Mouse (Mus musculus) MEL-GATA-1-ER (cell line): ENCODE data around the gene Amigo3.

Experiments
- DNase-seq: peaks from one replicate; pipeline ENCODE4 v3.0.0-alpha.2; 2012; ENCODE audit warnings: low read depth; ENCODE audit errors: extremely low read depth

Gene Amigo3

GRCm38 (mm10) chr9:108051931-108052220 lies 1.1 kb upstream of the Amigo3 start:
- no peak for DNase-seq

- DNase-seq: no peak
Measured at GRCm38 (mm10) chr9:108052411-108052810, 548 bp upstream of the Amigo3 start.

- no peak for DNase-seq
Measured at GRCm38 (mm10) chr9:108053665-108054225, 786 bp downstream of the Amigo3 start.

GRCm38 (mm10) chr9:108054331-108055040 lies 1.5 kb downstream of the Amigo3 start:
- no peak for DNase-seq

- DNase-seq: no peak
Measured at GRCm38 (mm10) chr9:108055061-108055460, 2.1 kb downstream of the Amigo3 start.

- no peak for DNase-seq
Measured at GRCm38 (mm10) chr9:108055661-108056237, 2.8 kb downstream of the Amigo3 start.

- no peak for DNase-seq
Measured at GRCm38 (mm10) chr9:108056361-108057261, 3.7 kb downstream of the Amigo3 start.

- DNase-seq: no peak
Measured at GRCm38 (mm10) chr9:108057262-108057562, 4.3 kb downstream of the Amigo3 start.

- no peak for DNase-seq
Measured at GRCm38 (mm10) chr9:108058291-108058690, 5.3 kb downstream of the Amigo3 start.

GRCm38 (mm10) chr9:108062142-108062541 lies 9.2 kb downstream of the Amigo3 start:
- DNase-seq: no peak

- DNase-seq: no peak
Measured at GRCm38 (mm10) chr9:108063361-108063760, 10.4 kb downstream of the Amigo3 start.

- DNase-seq: peak; percentile 26
Measured at GRCm38 (mm10) chr9:108065491-108066011, 12.6 kb downstream of the Amigo3 start.

- no peak for DNase-seq
Measured at GRCm38 (mm10) chr9:108067199-108067598, 14.2 kb downstream of the Amigo3 start.

- DNase-seq: peak; percentile 65
Measured at GRCm38 (mm10) chr9:108067900-108068299, 14.9 kb downstream of the Amigo3 start.

- DNase-seq: no peak
Measured at GRCm38 (mm10) chr9:108069007-108069406, 16.0 kb downstream of the Amigo3 start.

- no peak for DNase-seq
Measured at GRCm38 (mm10) chr9:108069529-108069928, 16.6 kb downstream of the Amigo3 start.

GRCm38 (mm10) chr9:108071801-108072200 lies 18.8 kb downstream of the Amigo3 start:
- DNase-seq: no peak

GRCm38 (mm10) chr9:108072481-108072924 lies 19.5 kb downstream of the Amigo3 start:
- no peak for DNase-seq

- DNase-seq: no peak
Measured at GRCm38 (mm10) chr9:108073141-108073930, 20.4 kb downstream of the Amigo3 start.

GRCm38 (mm10) chr9:108080168-108080567 lies 27.2 kb downstream of the Amigo3 start, which contains the start of gene Mst1:
Mst1 (plus strand) TSS chr9:108080436.
- peak; percentile 81 for DNase-seq

- DNase-seq: no peak
Measured at GRCm38 (mm10) chr9:108082549-108082948, 29.6 kb downstream of the Amigo3 start.
